Mouse (Mus musculus) stomach, postnatal 0 days (tissue): ENCODE results near the gene Fam193a.

Source experiments
- CTCF ChIP-seq: IDR thresholded peaks from 2 replicates; pipeline ENCODE4 v1.5.1; 2016; ENCODE audit warnings: antibody characterized with exemption, low read depth, mild to moderate bottlenecking, moderate library complexity
- EP300 ChIP-seq: optimal IDR thresholded peaks from 2 replicates; pipeline ENCODE3; 2016; ENCODE audit warnings: antibody characterized with exemption

GRCm38 (mm10) chr5:34434241-34434640 lies 64.5 kb downstream of the Fam193a start:
- TF ChIP-seq EP300 (no peak), CTCF (no peak)
